Comparison of ENCODE assay signal across 18 mouse cellular contexts in the genomic region with DNA sequence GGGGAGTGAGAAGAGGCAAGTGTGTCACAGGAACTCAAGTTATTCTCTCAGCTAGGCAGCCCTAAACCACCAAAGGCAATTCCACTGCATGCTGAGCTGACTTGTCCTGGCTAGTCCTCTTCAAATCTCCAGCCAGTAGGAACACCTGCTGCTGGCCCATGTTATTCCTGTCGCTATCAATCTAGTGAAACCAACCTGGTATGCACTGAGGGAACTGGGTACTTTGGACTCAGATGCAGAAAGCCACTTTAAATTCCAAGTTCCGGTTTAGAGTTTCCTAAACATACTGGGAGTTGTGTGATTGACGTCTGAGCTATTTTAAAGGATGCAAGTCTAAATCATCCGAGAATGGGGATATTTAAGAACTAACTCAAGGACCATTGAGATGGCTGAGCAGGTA. TPM values are rescaled to one million over a fixed set of nuclear protein-coding genes. Genes with fewer than 3 reads are reported as not detected.
DNase-seq lines count a peak whose midpoint lies in the region; ATAC-seq and TF ChIP-seq lines count a peak whose summit lies in the region.
"Had no signal": no experiment of that assay in that cellular context is flagged by ENCODE, and none has a peak within 500 bp of the region (broad histone marks: within the 10 kb centered on the region; RNA-seq: fewer than 3 reads in every experiment).

No protein-coding gene starts in this region.

- TF ChIP-seq CTCF in gastrocnemius, adult 2 months (IDR thresholded peaks at IDR 0.05): no peak

- peak overlapping the region; percentile 81 for H3K27ac ChIP-seq in gastrocnemius, adult 2 months
- H3K27ac ChIP-seq in midbrain, embryonic 11.5 days (ENCODE audit: low read depth, low read length): no peak overlapping the region
- no peak overlapping the region for H3K27ac ChIP-seq in midbrain, embryonic 16.5 days (ENCODE audit: low read length)
- H3K27ac ChIP-seq: embryonic facial prominence, embryonic 13.5 days; forebrain, embryonic 13.5 days; heart, adult 2 months; heart, embryonic 15.5 days; hindbrain, embryonic 15.5 days had no signal

- no peak overlapping the region for H3K9ac ChIP-seq in midbrain, embryonic 11.5 days (ENCODE audit: low read length)
- no peak overlapping the region for H3K9ac ChIP-seq in midbrain, embryonic 16.5 days (ENCODE audit: low read depth, low read length)
- H3K9ac ChIP-seq: embryonic facial prominence, embryonic 13.5 days; forebrain, embryonic 13.5 days; forebrain, postnatal 0 days; heart, embryonic 15.5 days; hindbrain, embryonic 15.5 days had no signal

- no peak overlapping the region for H3K4me2 ChIP-seq in midbrain, embryonic 11.5 days
- H3K4me2 ChIP-seq in midbrain, embryonic 16.5 days (ENCODE audit: low read length): no peak overlapping the region
- H3K4me2 ChIP-seq: embryonic facial prominence, embryonic 13.5 days; forebrain, embryonic 13.5 days; heart, embryonic 11.5 days; heart, embryonic 15.5 days; hindbrain, embryonic 15.5 days had no signal

- no peak for ATAC-seq in midbrain, embryonic 11.5 days (ENCODE audit: low FRiP score)
- ATAC-seq in midbrain, embryonic 16.5 days: no peak
- ATAC-seq: forebrain, embryonic 13.5 days; forebrain, postnatal 0 days; intestine, embryonic 16.5 days had no signal

- H3K36me3 ChIP-seq in midbrain, embryonic 11.5 days (ENCODE audit: control insufficient read depth, insufficient read depth, low read length): no peaks in the 10 kb centered on the region
- no peaks in the 10 kb centered on the region for H3K36me3 ChIP-seq in midbrain, embryonic 16.5 days (ENCODE audit: control insufficient read depth, insufficient read depth, low read length)
- H3K36me3 ChIP-seq: embryonic facial prominence, embryonic 13.5 days; heart, embryonic 15.5 days; hindbrain, embryonic 15.5 days had no signal

- H3K27me3 ChIP-seq in midbrain, embryonic 11.5 days (ENCODE audit: control insufficient read depth, insufficient read depth, low read length): no peaks in the 10 kb centered on the region
- H3K27me3 ChIP-seq in midbrain, embryonic 16.5 days (ENCODE audit: control insufficient read depth, insufficient read depth, low read depth, low read length): no peaks in the 10 kb centered on the region
- H3K27me3 ChIP-seq: CH12.LX; heart, embryonic 15.5 days; hindbrain, embryonic 15.5 days had no signal

- peaks cover 5% of the 10 kb centered on the region for H3K4me1 ChIP-seq in midbrain, embryonic 11.5 days (ENCODE audit: control insufficient read depth, insufficient read depth, low read length)
- H3K4me1 ChIP-seq in midbrain, embryonic 16.5 days (ENCODE audit: control insufficient read depth, insufficient read depth, low read length): peaks cover 15% of the 10 kb centered on the region

- H3K4me3 ChIP-seq in gastrocnemius, adult 2 months: no peak overlapping the region
- no peak overlapping the region for H3K4me3 ChIP-seq in midbrain, embryonic 11.5 days (ENCODE audit: low read depth, low read length)
- no peak overlapping the region for H3K4me3 ChIP-seq in midbrain, embryonic 16.5 days (ENCODE audit: low read depth, low read length)
- H3K4me3 ChIP-seq: embryonic facial prominence, embryonic 13.5 days; forebrain, embryonic 13.5 days; heart, adult 2 months; heart, embryonic 15.5 days; hindbrain, embryonic 15.5 days had no signal

- H3K9me3 ChIP-seq in midbrain, embryonic 11.5 days (ENCODE audit: control insufficient read depth, low read length): no peaks in the 10 kb centered on the region
- H3K9me3 ChIP-seq in midbrain, embryonic 16.5 days (replicated peaks; ENCODE audit: control insufficient read depth, low read length, poor library complexity, severe bottlenecking): no peaks in the 10 kb centered on the region
- H3K9me3 ChIP-seq: embryonic facial prominence, embryonic 13.5 days; forebrain, embryonic 13.5 days; heart, embryonic 15.5 days; hindbrain, embryonic 15.5 days had no signal

- intact Hi-C loops in gastrocnemius, adult 2 months (cut with DNase I): loop anchor here (2.0 kb wide), 1 partner anchor 41 kb away; no protein-coding TSS in a partner anchor
- intact Hi-C loops in gastrocnemius, postnatal 14 days (cut with DNase I; ENCODE audit: low total_unique reads): no loop called here

- 79% methylated on average over 4 of the region's 4 CpGs for WGBS in midbrain, embryonic 11.5 days
- WGBS in midbrain, embryonic 16.5 days: 76% methylated on average over 4 of the region's 4 CpGs

- peak; percentile 58 for DNase-seq in gastrocnemius, adult 2 months
- no peak for DNase-seq in gastrocnemius, postnatal 14 days
- DNase-seq in midbrain, embryonic 11.5 days (ENCODE audit: low spot score, missing footprints): peak; percentile 64
- DNase-seq in mesoderm, embryonic 11.5 days (ENCODE audit: low read depth, low spot score): peak; percentile 12
- no peak for DNase-seq in adrenal gland, adult (ENCODE audit: inconsistent age in 2 of 2, low spot score in 1 of 2)
- DNase-seq: adrenal gland, adult 8-10 months; cerebellum, adult 11-12 months; cerebellum, adult 9-10 months; forebrain, postnatal 0 days; heart, adult 2 months had no signal

RNA-seq across cellular contexts. Expression of gene Serbp1, which starts 11.7 kb away (rescaled TPM):
- total RNA-seq in gastrocnemius, adult 2 months (2021): 100 to 1,000 TPM; 283 to 348 TPM
- total RNA-seq in gastrocnemius, postnatal 14 days (2021): 100 to 1,000 TPM; 304 to 369 TPM
- 547 and 588 TPM in 2 replicates for polyA plus RNA-seq in midbrain, embryonic 11.5 days (2014; fragmentation: Nextera tagmentation; extraction: Ambion mirVana)
- polyA plus RNA-seq in midbrain, embryonic 16.5 days (2015; fragmentation: Nextera tagmentation; extraction: Ambion mirVana): 270 and 283 TPM in 2 replicates

Comparison
In these comparisons a context has a peak if more than half of its experiments do, and no peak if none do; other contexts are left out.
1. DNase-seq: peak in gastrocnemius, adult 2 months (single experiment), midbrain, embryonic 11.5 days (single experiment) and mesoderm, embryonic 11.5 days (single experiment); none in gastrocnemius, postnatal 14 days (single experiment) and adrenal gland, adult (0 of 2).